Mouse (Mus musculus): Measurements from ENCODE around the gene Ctla4. TPM values are rescaled to one million over a fixed set of nuclear protein-coding genes. Genes with fewer than 3 reads are reported as not detected.

Gene Ctla4
- polyA plus RNA-seq, 1 experiment = not detected

GRCm38 (mm10) chr1:60942921-60943320, 56.1 kb downstream of the Ctla4 start:
- TF ChIP-seq POLR2A (IDR thresholded peaks at IDR 0.05; ENCODE audit: borderline replicate concordance, insufficient read depth, low read length) (no peak), CTCF (IDR thresholded peaks at IDR 0.05; ENCODE audit: borderline replicate concordance, insufficient read depth, low read depth, low read length) (no peak)
- WGBS = 93% methylated on average over 2 of the region's 2 CpGs
- H3K4me1 ChIP-seq (ENCODE audit: control insufficient read depth, insufficient read depth, low read length) = no peaks in the 10 kb centered on the region
- no peaks in the 10 kb centered on the region for H3K27me3 ChIP-seq (ENCODE audit: control insufficient read depth, insufficient read depth, low read length)
- no peak for DNase-seq
- H3K27ac ChIP-seq (ENCODE audit: insufficient read depth, low read length) = no peak overlapping the region
- no peak overlapping the region for H3K4me3 ChIP-seq (replicated peaks; ENCODE audit: insufficient read depth, low read depth, low read length)

- 73% methylated on average over 8 of the region's 8 CpGs for WGBS
- no peaks in the 10 kb centered on the region for H3K4me1 ChIP-seq (ENCODE audit: control insufficient read depth, insufficient read depth, low read length)
- DNase-seq = no peak
- H3K27ac ChIP-seq (ENCODE audit: insufficient read depth, low read length) = no peak overlapping the region
- no peaks in the 10 kb centered on the region for H3K27me3 ChIP-seq (ENCODE audit: control insufficient read depth, insufficient read depth, low read length)
- no peak overlapping the region for H3K4me3 ChIP-seq (replicated peaks; ENCODE audit: insufficient read depth, low read depth, low read length)
- TF ChIP-seq POLR2A (IDR thresholded peaks at IDR 0.05; ENCODE audit: borderline replicate concordance, insufficient read depth, low read length) = no peak
- TF ChIP-seq CTCF (IDR thresholded peaks at IDR 0.05; ENCODE audit: borderline replicate concordance, insufficient read depth, low read depth, low read length) = no peak
Observed at GRCm38 (mm10) chr1:60945633-60946401, 59.0 kb downstream of the Ctla4 start.

- WGBS = 76% methylated on average over 6 of the region's 6 CpGs
- Histone ChIP-seq H3K27me3 (ENCODE audit: control insufficient read depth, insufficient read depth, low read length) (no peaks in the 10 kb centered on the region), H3K27ac (ENCODE audit: insufficient read depth, low read length) (no peak overlapping the region), H3K4me1 (ENCODE audit: control insufficient read depth, insufficient read depth, low read length) (no peaks in the 10 kb centered on the region), H3K4me3 (replicated peaks; ENCODE audit: insufficient read depth, low read depth, low read length) (no peak overlapping the region)
- TF ChIP-seq CTCF (IDR thresholded peaks at IDR 0.05; ENCODE audit: borderline replicate concordance, insufficient read depth, low read depth, low read length) (no peak), POLR2A (IDR thresholded peaks at IDR 0.05; ENCODE audit: borderline replicate concordance, insufficient read depth, low read length) (no peak)
- no peak for DNase-seq
Observed at GRCm38 (mm10) chr1:60948112-60948511, 61.3 kb downstream of the Ctla4 start.

GRCm38 (mm10) chr1:60952958-60953357, 66.2 kb downstream of the Ctla4 start:
- DNase-seq = no peak
- TF ChIP-seq CTCF (IDR thresholded peaks at IDR 0.05; ENCODE audit: borderline replicate concordance, insufficient read depth, low read depth, low read length) (no peak), POLR2A (IDR thresholded peaks at IDR 0.05; ENCODE audit: borderline replicate concordance, insufficient read depth, low read length) (no peak)
- WGBS = 56% methylated on average over 7 of the region's 7 CpGs
- H3K4me1 ChIP-seq (ENCODE audit: control insufficient read depth, insufficient read depth, low read length) = no peaks in the 10 kb centered on the region
- H3K27me3 ChIP-seq (ENCODE audit: control insufficient read depth, insufficient read depth, low read length) = no peaks in the 10 kb centered on the region
- no peak overlapping the region for H3K27ac ChIP-seq (ENCODE audit: insufficient read depth, low read length)
- no peak overlapping the region for H3K4me3 ChIP-seq (replicated peaks; ENCODE audit: insufficient read depth, low read depth, low read length)

- Histone ChIP-seq H3K27ac (ENCODE audit: insufficient read depth, low read length) (no peak overlapping the region), H3K4me3 (replicated peaks; ENCODE audit: insufficient read depth, low read depth, low read length) (no peak overlapping the region), H3K4me1 (ENCODE audit: control insufficient read depth, insufficient read depth, low read length) (no peaks in the 10 kb centered on the region), H3K27me3 (ENCODE audit: control insufficient read depth, insufficient read depth, low read length) (no peaks in the 10 kb centered on the region)
- no peak for TF ChIP-seq POLR2A (IDR thresholded peaks at IDR 0.05; ENCODE audit: borderline replicate concordance, insufficient read depth, low read length)
- TF ChIP-seq CTCF (IDR thresholded peaks at IDR 0.05; ENCODE audit: borderline replicate concordance, insufficient read depth, low read depth, low read length) = no peak
- no peak for DNase-seq
- 96% methylated on average over 7 of the region's 7 CpGs for WGBS
Observed at GRCm38 (mm10) chr1:60953686-60954085, 66.9 kb downstream of the Ctla4 start.

GRCm38 (mm10) chr1:60954759-60955158, 68.0 kb downstream of the Ctla4 start:
- DNase-seq = no peak
- H3K27ac ChIP-seq (ENCODE audit: insufficient read depth, low read length) = no peak overlapping the region
- TF ChIP-seq POLR2A (IDR thresholded peaks at IDR 0.05; ENCODE audit: borderline replicate concordance, insufficient read depth, low read length) = no peak
- no peak for TF ChIP-seq CTCF (IDR thresholded peaks at IDR 0.05; ENCODE audit: borderline replicate concordance, insufficient read depth, low read depth, low read length)
- no peaks in the 10 kb centered on the region for H3K4me1 ChIP-seq (ENCODE audit: control insufficient read depth, insufficient read depth, low read length)
- WGBS = 45% methylated on average over 2 of the region's 2 CpGs
- no peaks in the 10 kb centered on the region for H3K27me3 ChIP-seq (ENCODE audit: control insufficient read depth, insufficient read depth, low read length)
- H3K4me3 ChIP-seq (replicated peaks; ENCODE audit: insufficient read depth, low read depth, low read length) = no peak overlapping the region

GRCm38 (mm10) chr1:60955186-60955585, 68.4 kb downstream of the Ctla4 start:
- TF ChIP-seq CTCF (IDR thresholded peaks at IDR 0.05; ENCODE audit: borderline replicate concordance, insufficient read depth, low read depth, low read length) (no peak), POLR2A (IDR thresholded peaks at IDR 0.05; ENCODE audit: borderline replicate concordance, insufficient read depth, low read length) (no peak)
- Histone ChIP-seq H3K4me3 (replicated peaks; ENCODE audit: insufficient read depth, low read depth, low read length) (no peak overlapping the region), H3K27ac (ENCODE audit: insufficient read depth, low read length) (no peak overlapping the region), H3K4me1 (ENCODE audit: control insufficient read depth, insufficient read depth, low read length) (no peaks in the 10 kb centered on the region), H3K27me3 (ENCODE audit: control insufficient read depth, insufficient read depth, low read length) (no peaks in the 10 kb centered on the region)
- DNase-seq = no peak
- 64% methylated on average over 3 of the region's 3 CpGs for WGBS

GRCm38 (mm10) chr1:60956196-60956595, 69.4 kb downstream of the Ctla4 start:
- DNase-seq = no peak
- TF ChIP-seq POLR2A (IDR thresholded peaks at IDR 0.05; ENCODE audit: borderline replicate concordance, insufficient read depth, low read length) (no peak), CTCF (IDR thresholded peaks at IDR 0.05; ENCODE audit: borderline replicate concordance, insufficient read depth, low read depth, low read length) (no peak)
- Histone ChIP-seq H3K27ac (ENCODE audit: insufficient read depth, low read length) (no peak overlapping the region), H3K4me3 (replicated peaks; ENCODE audit: insufficient read depth, low read depth, low read length) (no peak overlapping the region), H3K4me1 (ENCODE audit: control insufficient read depth, insufficient read depth, low read length) (no peaks in the 10 kb centered on the region), H3K27me3 (ENCODE audit: control insufficient read depth, insufficient read depth, low read length) (no peaks in the 10 kb centered on the region)
- WGBS = 90% methylated on average over 6 of the region's 6 CpGs

Data from cerebellum, adult 2 months (tissue).